Mouse (Mus musculus) limb, embryonic 14.5 days (tissue): Measurements from ENCODE around the gene Prdx1. TPM values are rescaled to one million over a fixed set of nuclear protein-coding genes. Genes with fewer than 3 reads are reported as not detected.
"Not testable (repeated sequence)": the region's sequence is repeated elsewhere in the genome, so short reads cannot be mapped to it uniquely, and the experiment has no call there.

Source experiments
- ATAC-seq: fragments of 200-750 bp; cut with Nextera tagmentation; 2 replicates; pipeline ENCODE4 v1.8.0; 2017; ENCODE audit warnings: low read depth, moderate number of reproducible peaks, moderate TSS enrichment; ENCODE audit not compliant: low FRiP score
- DNase-seq: peaks from one replicate; pipeline ENCODE4 v3.0.0-alpha.2; 2015; ENCODE audit warnings: low spot score
- H3K27ac ChIP-seq: fragments of 300-500 bp; sonication (generic); replicated peaks from 2 replicates; pipeline ENCODE4 v1.5.1; 2014; ENCODE audit warnings: low read depth, mild to moderate bottlenecking, low read length, moderate library complexity, mixed read lengths
- H3K27me3 ChIP-seq: fragments of 300-500 bp; sonication (generic); 2 replicates; pipeline ENCODE4 v1.6.1; 2014; ENCODE audit warnings: low read length, mixed read lengths; ENCODE audit not compliant: control insufficient read depth, insufficient read depth
- H3K36me3 ChIP-seq: fragments of 300-500 bp; sonication (generic); 2 replicates; pipeline ENCODE4 v1.6.1; 2014; ENCODE audit warnings: mild to moderate bottlenecking, low read length, moderate library complexity, mixed read lengths; ENCODE audit not compliant: control insufficient read depth, insufficient read depth
- H3K4me1 ChIP-seq: fragments of 300-500 bp; sonication (generic); 2 replicates; pipeline ENCODE4 v1.6.1; 2014; ENCODE audit warnings: antibody characterized with exemption, low read length, mixed read lengths; ENCODE audit not compliant: control insufficient read depth, insufficient read depth
- H3K4me2 ChIP-seq: fragments of 300-500 bp; sonication (generic); replicated peaks from 2 replicates; pipeline ENCODE4 v1.6.1; 2014; ENCODE audit warnings: low read depth, mild to moderate bottlenecking, low read length, moderate library complexity; ENCODE audit not compliant: severe bottlenecking
- H3K4me3 ChIP-seq: fragments of 300-500 bp; sonication (generic); replicated peaks from 2 replicates; pipeline ENCODE4 v1.5.1; 2014; ENCODE audit warnings: low read length
- H3K9ac ChIP-seq: fragments of 300-500 bp; sonication (generic); 2 replicates; pipeline ENCODE4 v1.6.1; 2014; ENCODE audit warnings: mild to moderate bottlenecking, low read depth, low read length, moderate library complexity; ENCODE audit not compliant: severe bottlenecking
- H3K9me3 ChIP-seq: fragments of 300-500 bp; sonication (generic); 2 replicates; pipeline ENCODE4 v1.6.1; 2016; ENCODE audit warnings: low read length; ENCODE audit not compliant: control insufficient read depth
- POLR2A ChIP-seq: fragments of 200-500 bp; IDR thresholded peaks from 2 replicates; pipeline ENCODE4 v1.8.0; 2012; ENCODE audit warnings: inconsistent platforms, mild to moderate bottlenecking, moderate library complexity, borderline replicate concordance; ENCODE audit not compliant: insufficient read depth, insufficient read length; ENCODE audit errors: extremely low read depth
- WGBS: fragments of 180-500 bp; shearing (Covaris S2); extraction: QIAGEN DNeasy Blood & Tissue Kit; methylation state at CpG from one replicate; pipeline ENCODE4 v1.1.7; 2014; 5-methylcytosine and 5-hydroxymethylcytosine counted together
- polyA plus RNA-seq, 2 experiments: library from polyadenylated mRNA; depleted of rRNA in 1 of 2; stranded (reverse) in 1 of 2; unstranded in 1 of 2; fragments of >200 nt; fragmentation: Nextera tagmentation in 1 of 2; extraction: Ambion mirVana in 1 of 2; gene quantifications; 2 replicates each; pipeline versions ENCODE4 v1.2.1 to v1.2.3; 2012 to 2014

Prdx1 gene
- polyA plus RNA-seq, 2 experiments: 418 to 1,088 TPM

- DNase-seq (no peak), ATAC-seq (no peak)
- Histone ChIP-seq H3K27ac (no peak overlapping the region), H3K4me2 (no peak overlapping the region), H3K27me3 (no peaks in the 10 kb centered on the region), H3K36me3 (no peaks in the 10 kb centered on the region), H3K4me1 (no peaks in the 10 kb centered on the region), H3K9ac (no peak overlapping the region), H3K9me3 (no peaks in the 10 kb centered on the region), H3K4me3 (no peak overlapping the region)
- TF ChIP-seq POLR2A: no peak
- WGBS: 68% methylated on average over 4 of the region's 4 CpGs
Observed at GRCm38 (mm10) chr4:116666625-116667024, 18.7 kb upstream of the Prdx1 start.

- no peaks in the 10 kb centered on the region for H3K27me3 ChIP-seq
- DNase-seq (peak; percentile 13), ATAC-seq (no peak)
- H3K9ac ChIP-seq: no peak overlapping the region
- no peaks in the 10 kb centered on the region for H3K9me3 ChIP-seq
- no peak overlapping the region for H3K4me2 ChIP-seq
- H3K36me3 ChIP-seq: no peaks in the 10 kb centered on the region
- TF ChIP-seq POLR2A: no peak
- 49% methylated on average over 3 of the region's 3 CpGs for WGBS
- no peak overlapping the region for H3K4me3 ChIP-seq
- no peak overlapping the region for H3K27ac ChIP-seq
- no peaks in the 10 kb centered on the region for H3K4me1 ChIP-seq
Observed at GRCm38 (mm10) chr4:116668145-116668544, 17.2 kb upstream of the Prdx1 start.

- no peak for ATAC-seq
- Histone ChIP-seq H3K36me3 (no peaks in the 10 kb centered on the region), H3K4me3 (no peak overlapping the region), H3K27me3 (no peaks in the 10 kb centered on the region), H3K9me3 (no peaks in the 10 kb centered on the region), H3K4me2 (no peak overlapping the region), H3K4me1 (no peaks in the 10 kb centered on the region), H3K27ac (no peak overlapping the region), H3K9ac (no peak overlapping the region)
- TF ChIP-seq POLR2A: no peak
- no peak for DNase-seq
- 71% methylated on average over 2 of the region's 2 CpGs for WGBS
Observed at GRCm38 (mm10) chr4:116669291-116669690, 16.1 kb upstream of the Prdx1 start.

DNA sequence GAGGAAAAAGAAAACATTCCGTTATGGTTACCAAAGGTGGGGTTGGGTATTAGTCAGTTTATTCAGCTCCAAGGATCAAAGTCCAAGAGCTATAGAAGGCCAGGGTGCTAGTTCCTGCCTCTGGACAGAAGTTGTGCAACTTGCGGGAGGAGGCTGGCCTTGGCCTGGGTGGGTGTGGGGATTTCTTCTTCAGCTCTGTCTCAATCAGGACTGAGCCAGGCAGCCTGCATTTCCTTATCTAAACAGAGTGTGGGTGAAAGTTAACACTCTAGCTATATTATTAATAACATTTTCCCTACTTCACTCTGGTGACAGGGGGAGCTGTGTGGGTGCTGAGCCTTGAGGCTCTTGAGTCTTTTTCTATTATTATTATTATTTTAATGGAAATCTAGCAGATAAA, 12.6 kb upstream of the Prdx1 start:
- Histone ChIP-seq H3K4me1 (no peaks in the 10 kb centered on the region), H3K9ac (no peak overlapping the region), H3K27me3 (no peaks in the 10 kb centered on the region), H3K9me3 (no peaks in the 10 kb centered on the region), H3K36me3 (no peaks in the 10 kb centered on the region), H3K4me3 (no peak overlapping the region), H3K27ac (no peak overlapping the region), H3K4me2 (no peak overlapping the region)
- WGBS: 70% methylated on average over 2 of the region's 2 CpGs
- ATAC-seq (no peak), DNase-seq (no peak)
- TF ChIP-seq POLR2A: no peak

GRCm38 (mm10) chr4:116674761-116675160, 10.6 kb upstream of the Prdx1 start:
- not testable (repeated sequence) for H3K4me2 ChIP-seq, H3K4me1 ChIP-seq, H3K36me3 ChIP-seq, H3K9me3 ChIP-seq, DNase-seq, ATAC-seq, H3K4me3 ChIP-seq, H3K27me3 ChIP-seq, H3K9ac ChIP-seq, H3K27ac ChIP-seq
- 87% methylated on average over 6 of the region's 6 CpGs for WGBS

DNA sequence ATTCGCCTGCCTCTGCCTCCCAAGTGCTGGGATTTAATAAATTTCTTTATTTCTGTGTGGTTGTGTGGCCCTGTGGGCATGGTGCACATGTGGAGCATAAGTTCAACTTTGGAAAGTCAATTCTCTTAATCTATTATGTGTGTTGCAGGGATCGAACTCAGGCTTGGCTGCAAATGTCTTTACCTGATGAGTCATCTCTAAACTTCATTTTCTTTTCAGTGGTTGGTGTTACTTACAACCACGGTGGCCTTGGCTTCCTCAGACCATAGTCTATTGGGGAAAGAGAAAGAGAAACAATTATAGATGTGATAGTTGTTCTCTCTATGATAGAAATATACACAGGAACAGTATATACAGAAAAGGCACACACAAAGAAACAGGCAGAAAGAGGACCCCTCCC, 9.3 kb upstream of the Prdx1 start:
- no peaks in the 10 kb centered on the region for H3K27me3 ChIP-seq
- no peaks in the 10 kb centered on the region for H3K4me1 ChIP-seq
- H3K9me3 ChIP-seq: no peaks in the 10 kb centered on the region
- 79% methylated on average over 3 of the region's 3 CpGs for WGBS
- H3K36me3 ChIP-seq: no peaks in the 10 kb centered on the region
- DNase-seq (no peak), ATAC-seq (no peak)
- H3K9ac ChIP-seq: no peak overlapping the region
- no peak overlapping the region for H3K4me3 ChIP-seq
- no peak for TF ChIP-seq POLR2A
- no peak overlapping the region for H3K4me2 ChIP-seq
- H3K27ac ChIP-seq: no peak overlapping the region
